Mouse (Mus musculus) heart, postnatal 0 days (tissue): ENCODE data around the gene Pdzrn4. TPM values are rescaled to one million over a fixed set of nuclear protein-coding genes. Genes with fewer than 3 reads are reported as not detected.

Experiments used
- ATAC-seq: fragments of 200-750 bp; cut with Nextera tagmentation; 2 replicates; pipeline ENCODE4 v1.8.0; 2017; ENCODE audit warnings: low read depth, moderate number of reproducible peaks, moderate library complexity; ENCODE audit not compliant: insufficient read depth
- DNase-seq: peaks from one replicate; pipeline ENCODE4 v3.0.0-alpha.2; 2016; ENCODE audit warnings: low spot score
- H3K27ac ChIP-seq: fragments of 300-500 bp; sonication (generic); 2 replicates; pipeline ENCODE4 v1.5.1; 2014; ENCODE audit warnings: low read depth, mild to moderate bottlenecking
- H3K27me3 ChIP-seq: fragments of 300-500 bp; sonication (generic); 2 replicates; pipeline ENCODE4 v1.6.1; 2014; ENCODE audit warnings: low read length, mixed read lengths; ENCODE audit not compliant: control insufficient read depth, insufficient read depth
- H3K36me3 ChIP-seq: fragments of 300-500 bp; sonication (generic); replicated peaks from 2 replicates; pipeline ENCODE4 v1.6.1; 2014; ENCODE audit warnings: low read length, mixed read lengths; ENCODE audit not compliant: control insufficient read depth, insufficient read depth
- H3K4me1 ChIP-seq: fragments of 300-500 bp; sonication (generic); 2 replicates; pipeline ENCODE4 v1.6.1; 2014; ENCODE audit warnings: antibody characterized with exemption; ENCODE audit not compliant: control insufficient read depth, insufficient read depth
- H3K4me2 ChIP-seq: fragments of 300-500 bp; sonication (generic); 2 replicates; pipeline ENCODE4 v1.6.1; 2014; ENCODE audit warnings: low read depth, mild to moderate bottlenecking, low read length, moderate library complexity
- H3K4me3 ChIP-seq: fragments of 300-500 bp; sonication (generic); 2 replicates; pipeline ENCODE4 v1.5.1; 2014; ENCODE audit warnings: low read depth, low read length
- H3K9ac ChIP-seq: fragments of 300-500 bp; sonication (generic); replicated peaks from 2 replicates; pipeline ENCODE4 v1.6.1; 2014; ENCODE audit warnings: low read depth, low read length, mixed read lengths
- H3K9me3 ChIP-seq: fragments of 300-500 bp; sonication (generic); replicated peaks from 2 replicates; pipeline ENCODE4 v1.6.1; 2016; ENCODE audit warnings: low read length; ENCODE audit not compliant: control insufficient read depth
- CTCF ChIP-seq: IDR thresholded peaks from 2 replicates; pipeline ENCODE4 v1.5.1; 2016; ENCODE audit warnings: antibody characterized with exemption, control low read depth, low read depth
- EP300 ChIP-seq: IDR thresholded peaks from 2 replicates; pipeline ENCODE4 v1.6.1; 2016; ENCODE audit warnings: antibody characterized with exemption, low read depth
- WGBS: fragments of 180-500 bp; shearing (Covaris S2); extraction: QIAGEN DNeasy Blood & Tissue Kit; methylation state at CpG from one replicate; pipeline ENCODE4 v1.1.7; 2014; 5-methylcytosine and 5-hydroxymethylcytosine counted together
- polyA plus RNA-seq: library from polyadenylated mRNA; unstranded; fragments of >200 nt; fragmentation: Nextera tagmentation; extraction: Ambion mirVana; gene quantifications from 2 replicates; pipeline ENCODE4 v1.2.1, GENCODE M21; 2015
- total RNA-seq: library from RNA; depleted of rRNA; stranded (reverse); fragments of >200 nt; gene quantifications from 2 replicates; pipeline ENCODE4 v1.2.3, GENCODE M21; 2014; ENCODE audit warnings: low replicate concordance

The Pdzrn4 gene
- total and polyA plus RNA-seq, 2 experiments from 2014 or later, result 0.46 to 3.1 TPM

- Histone ChIP-seq H3K9me3 (no peaks in the 10 kb centered on the region), H3K4me3 (0 out of 2 replicates have a peak overlapping the region, but pooled peaks have one; percentile 21), H3K36me3 (no peaks in the 10 kb centered on the region), H3K27me3 (peaks cover 3% of the 10 kb centered on the region; the same call in 1 of the 2 replicates), H3K27ac (no peak overlapping the region), H3K4me1 (peaks cover 7% of the 10 kb centered on the region), H3K4me2 (peak overlapping the region; percentile 47; the same call in 1 of the 2 replicates), H3K9ac (no peak overlapping the region)
- WGBS, result 9% methylated on average over 7 of the region's 7 CpGs
- ATAC-seq, result no peak
- DNase-seq, result no peak
- no peak for TF ChIP-seq EP300
Measured at GRCm38 (mm10) chr15:92599381-92599780, 202.7 kb downstream of the Pdzrn4 start.

GRCm38 (mm10) chr15:92610866-92611265 is 214.2 kb downstream of the Pdzrn4 start:
- Histone ChIP-seq H3K4me2 (no peak overlapping the region), H3K27ac (no peak overlapping the region), H3K27me3 (no peaks in the 10 kb centered on the region), H3K9me3 (no peaks in the 10 kb centered on the region), H3K36me3 (no peaks in the 10 kb centered on the region), H3K4me1 (no peaks in the 10 kb centered on the region), H3K4me3 (no peak overlapping the region), H3K9ac (no peak overlapping the region)
- DNase-seq, result no peak
- no peak for ATAC-seq
- TF ChIP-seq EP300, result no peak
- no peak for TF ChIP-seq CTCF
- WGBS, result 66% methylated on average over 3 of the region's 3 CpGs

GRCm38 (mm10) chr15:92612386-92612785 is 215.7 kb downstream of the Pdzrn4 start:
- Histone ChIP-seq H3K27me3 (no peaks in the 10 kb centered on the region), H3K36me3 (no peaks in the 10 kb centered on the region), H3K9me3 (no peaks in the 10 kb centered on the region), H3K27ac (no peak overlapping the region), H3K4me1 (no peaks in the 10 kb centered on the region), H3K4me3 (no peak overlapping the region), H3K4me2 (no peak overlapping the region), H3K9ac (no peak overlapping the region)
- no peak for ATAC-seq
- WGBS, result 73% methylated on average over 1 of the region's 1 CpGs
- no peak for DNase-seq
- TF ChIP-seq CTCF (no peak), EP300 (no peak)

GRCm38 (mm10) chr15:92613228-92613627 is 216.5 kb downstream of the Pdzrn4 start:
- no peaks in the 10 kb centered on the region for H3K36me3 ChIP-seq
- H3K9ac ChIP-seq, result no peak overlapping the region
- no peak overlapping the region for H3K27ac ChIP-seq
- H3K4me1 ChIP-seq, result no peaks in the 10 kb centered on the region
- no peaks in the 10 kb centered on the region for H3K27me3 ChIP-seq
- no peak for TF ChIP-seq CTCF
- no peak for TF ChIP-seq EP300
- DNase-seq (no peak), ATAC-seq (no peak)
- WGBS, result 71% methylated on average over 3 of the region's 3 CpGs
- no peaks in the 10 kb centered on the region for H3K9me3 ChIP-seq
- H3K4me2 ChIP-seq, result no peak overlapping the region
- no peak overlapping the region for H3K4me3 ChIP-seq

- Histone ChIP-seq H3K9ac (no peak overlapping the region), H3K9me3 (no peaks in the 10 kb centered on the region), H3K27ac (no peak overlapping the region), H3K4me2 (no peak overlapping the region), H3K4me1 (no peaks in the 10 kb centered on the region), H3K27me3 (no peaks in the 10 kb centered on the region), H3K36me3 (no peaks in the 10 kb centered on the region), H3K4me3 (no peak overlapping the region)
- TF ChIP-seq CTCF, result no peak
- no peak for TF ChIP-seq EP300
- ATAC-seq, result no peak
- DNase-seq, result no peak
- 85% methylated on average over 9 of the region's 9 CpGs for WGBS
Measured at GRCm38 (mm10) chr15:92621731-92622234, 225.1 kb downstream of the Pdzrn4 start.

GRCm38 (mm10) chr15:92622323-92622722 is 225.6 kb downstream of the Pdzrn4 start:
- Histone ChIP-seq H3K27ac (no peak overlapping the region), H3K27me3 (no peaks in the 10 kb centered on the region), H3K4me2 (no peak overlapping the region), H3K36me3 (no peaks in the 10 kb centered on the region), H3K9ac (no peak overlapping the region), H3K4me3 (no peak overlapping the region), H3K4me1 (no peaks in the 10 kb centered on the region), H3K9me3 (no peaks in the 10 kb centered on the region)
- 77% methylated on average over 5 of the region's 5 CpGs for WGBS
- TF ChIP-seq CTCF (no peak), EP300 (no peak)
- no peak for DNase-seq
- no peak for ATAC-seq
